Mouse (Mus musculus): ENCODE results near the gene Igf2r. TPM values are rescaled to one million over a fixed set of nuclear protein-coding genes. Genes with fewer than 3 reads are reported as not detected.

The Igf2r gene
- polyA plus RNA-seq, 1 experiment from 2014 or later: 98.0 TPM

DNA sequence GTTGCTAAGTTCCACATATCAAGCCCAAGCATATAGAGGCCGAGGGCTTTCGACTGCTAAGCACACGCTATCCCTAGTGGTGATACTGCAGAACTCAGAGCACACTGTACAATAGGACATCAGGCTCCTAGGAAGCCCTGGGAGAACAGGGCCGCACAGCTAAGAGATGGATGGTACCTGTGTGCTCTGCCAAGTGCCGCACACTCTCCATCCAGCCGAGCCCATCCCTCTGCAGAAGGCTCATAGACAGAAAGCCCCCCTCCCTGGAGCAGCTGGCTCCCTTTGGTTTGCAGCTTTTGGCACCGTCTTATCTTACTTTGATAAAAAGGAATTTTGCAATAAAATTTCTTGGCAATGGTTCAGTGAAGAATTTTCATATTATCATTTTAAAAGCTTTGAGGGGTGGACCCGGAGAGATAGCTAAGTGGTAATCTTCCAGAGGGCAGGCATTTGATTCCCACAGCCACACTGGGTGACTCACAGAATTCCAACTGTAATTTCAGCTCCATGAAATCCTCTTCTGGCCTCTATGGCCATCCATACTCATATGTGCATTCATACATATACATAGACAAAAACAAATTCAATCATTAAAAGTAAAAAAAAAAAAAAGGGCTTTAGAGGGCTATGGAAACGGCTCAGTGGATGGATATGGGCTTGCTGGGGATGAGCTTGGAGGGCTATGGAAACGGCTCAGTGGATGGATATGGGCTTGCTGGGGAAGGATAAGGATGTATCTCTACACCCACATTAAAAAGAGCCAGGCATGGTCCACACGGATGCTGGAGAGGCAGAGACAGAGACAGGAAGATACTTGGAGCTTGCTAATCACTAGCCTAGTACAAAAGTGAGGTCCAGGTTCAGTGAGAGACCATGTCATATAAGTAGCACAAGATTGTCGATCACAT, 30.2 kb upstream of the Igf2r start:
- H3K9me3 ChIP-seq (replicated peaks; ENCODE audit: control insufficient read depth, low read length): no peaks in the 10 kb centered on the region
- peaks cover 39% of the 10 kb centered on the region for H3K4me1 ChIP-seq (ENCODE audit: control insufficient read depth, insufficient read depth, low read length)
- peak; percentile 80 for ATAC-seq (replicated peaks; ENCODE audit: extremely low read depth, insufficient read depth, low FRiP score)
- no peak overlapping the region; the same call in 1 of the 2 replicates for H3K9ac ChIP-seq (ENCODE audit: low read length)
- 35% methylated on average over 12 of the region's 12 CpGs for WGBS
- no peak overlapping the region for H3K4me3 ChIP-seq (ENCODE audit: low read length)
- H3K4me2 ChIP-seq (ENCODE audit: low read depth, low read length): no peak overlapping the region
- H3K36me3 ChIP-seq (ENCODE audit: control insufficient read depth, insufficient read depth): no peaks in the 10 kb centered on the region
- no peaks in the 10 kb centered on the region for H3K27me3 ChIP-seq (ENCODE audit: control insufficient read depth, insufficient read depth, low read length)
- peak overlapping the region; percentile 91 for H3K27ac ChIP-seq (ENCODE audit: low read length)

GRCm38 (mm10) chr17:12798571-12798970, 29.1 kb upstream of the Igf2r start:
- Histone ChIP-seq H3K36me3 (ENCODE audit: control insufficient read depth, insufficient read depth) (no peaks in the 10 kb centered on the region), H3K4me2 (ENCODE audit: low read depth, low read length) (no peak overlapping the region), H3K27me3 (ENCODE audit: control insufficient read depth, insufficient read depth, low read length) (no peaks in the 10 kb centered on the region), H3K9me3 (replicated peaks; ENCODE audit: control insufficient read depth, low read length) (no peaks in the 10 kb centered on the region), H3K9ac (ENCODE audit: low read length) (no peak overlapping the region), H3K27ac (ENCODE audit: low read length) (peak overlapping the region; percentile 91), H3K4me1 (ENCODE audit: control insufficient read depth, insufficient read depth, low read length) (peaks cover 50% of the 10 kb centered on the region), H3K4me3 (ENCODE audit: low read length) (no peak overlapping the region)
- WGBS: 79% methylated on average over 3 of the region's 3 CpGs
- no peak for ATAC-seq (replicated peaks; ENCODE audit: extremely low read depth, insufficient read depth, low FRiP score)

DNA sequence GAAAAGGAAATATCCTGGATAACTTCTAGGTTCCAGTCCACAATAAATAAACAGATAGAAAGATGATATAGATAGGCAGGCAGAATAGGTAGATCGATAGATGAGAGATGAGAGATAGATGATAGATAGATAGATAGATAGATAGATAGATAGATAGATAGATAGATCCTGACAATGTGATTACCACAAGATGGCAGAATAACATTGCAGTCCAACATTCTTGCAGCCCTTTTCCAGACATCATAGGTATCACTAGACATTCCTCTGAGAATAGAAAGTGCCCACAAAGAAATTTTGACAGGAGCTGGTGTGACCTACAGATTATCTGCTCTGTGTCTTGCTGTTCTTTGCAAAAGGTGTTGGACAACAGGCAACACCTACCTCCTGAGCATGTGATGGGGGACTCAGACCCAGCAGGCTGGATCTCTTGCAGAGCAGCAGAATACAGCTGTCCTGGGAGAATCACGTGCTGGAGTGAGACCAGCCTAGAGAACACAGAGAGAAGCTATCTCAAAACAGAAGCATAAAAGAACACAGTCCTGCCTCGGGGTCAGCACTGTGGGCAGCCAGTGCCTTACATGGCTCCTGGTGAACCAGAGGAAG, 28.1 kb upstream of the Igf2r start:
- H3K36me3 ChIP-seq (ENCODE audit: control insufficient read depth, insufficient read depth): no peaks in the 10 kb centered on the region
- ATAC-seq (replicated peaks; ENCODE audit: extremely low read depth, insufficient read depth, low FRiP score): peak; percentile 56
- H3K9ac ChIP-seq (ENCODE audit: low read length): no peak overlapping the region; the same call in 1 of the 2 replicates
- no peaks in the 10 kb centered on the region for H3K27me3 ChIP-seq (ENCODE audit: control insufficient read depth, insufficient read depth, low read length)
- peak overlapping the region; percentile 91 for H3K27ac ChIP-seq (ENCODE audit: low read length)
- no peak overlapping the region for H3K4me3 ChIP-seq (ENCODE audit: low read length)
- H3K4me2 ChIP-seq (ENCODE audit: low read depth, low read length): no peak overlapping the region
- WGBS: 31% methylated on average over 3 of the region's 3 CpGs
- H3K9me3 ChIP-seq (replicated peaks; ENCODE audit: control insufficient read depth, low read length): no peaks in the 10 kb centered on the region
- H3K4me1 ChIP-seq (ENCODE audit: control insufficient read depth, insufficient read depth, low read length): peaks cover 60% of the 10 kb centered on the region

DNA sequence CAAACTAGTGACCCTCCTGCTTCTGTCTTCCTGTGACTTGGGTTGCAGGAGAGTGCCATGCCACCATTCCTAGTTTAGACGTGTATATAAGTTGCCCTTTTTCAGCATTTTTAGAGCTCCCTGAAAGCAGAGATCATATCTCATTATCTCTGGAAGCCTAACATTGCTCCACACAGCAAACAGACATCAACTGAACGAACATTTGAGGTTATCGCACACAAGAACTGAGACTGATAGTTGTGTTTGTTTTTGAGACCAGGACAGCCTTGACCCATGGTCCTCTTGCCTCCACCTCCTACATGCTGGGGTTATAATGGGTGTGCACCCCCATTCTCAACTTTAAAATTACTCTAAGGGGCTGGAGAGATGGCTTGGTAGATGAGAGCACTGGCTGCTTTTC, 27.2 kb upstream of the Igf2r start:
- Histone ChIP-seq H3K9ac (ENCODE audit: low read length) (no peak overlapping the region), H3K4me3 (ENCODE audit: low read length) (no peak overlapping the region), H3K27ac (ENCODE audit: low read length) (peak overlapping the region; percentile 38), H3K4me1 (ENCODE audit: control insufficient read depth, insufficient read depth, low read length) (peaks cover 68% of the 10 kb centered on the region), H3K27me3 (ENCODE audit: control insufficient read depth, insufficient read depth, low read length) (no peaks in the 10 kb centered on the region), H3K4me2 (ENCODE audit: low read depth, low read length) (no peak overlapping the region), H3K36me3 (ENCODE audit: control insufficient read depth, insufficient read depth) (no peaks in the 10 kb centered on the region), H3K9me3 (replicated peaks; ENCODE audit: control insufficient read depth, low read length) (no peaks in the 10 kb centered on the region)
- 62% methylated on average over 3 of the region's 3 CpGs for WGBS
- no peak for ATAC-seq (replicated peaks; ENCODE audit: extremely low read depth, insufficient read depth, low FRiP score)

- Histone ChIP-seq H3K27me3 (ENCODE audit: control insufficient read depth, insufficient read depth, low read length) (no peaks in the 10 kb centered on the region), H3K4me3 (ENCODE audit: low read length) (no peak overlapping the region), H3K9me3 (replicated peaks; ENCODE audit: control insufficient read depth, low read length) (no peaks in the 10 kb centered on the region), H3K27ac (ENCODE audit: low read length) (peak overlapping the region; percentile 91), H3K4me2 (ENCODE audit: low read depth, low read length) (peak overlapping the region; percentile 8; the same call in 1 of the 2 replicates), H3K36me3 (ENCODE audit: control insufficient read depth, insufficient read depth) (peaks cover under 1% of the 10 kb centered on the region; the same call in 1 of the 2 replicates), H3K4me1 (ENCODE audit: control insufficient read depth, insufficient read depth, low read length) (peaks cover 79% of the 10 kb centered on the region), H3K9ac (ENCODE audit: low read length) (peak overlapping the region; percentile 4)
- peak; percentile 21 for ATAC-seq (replicated peaks; ENCODE audit: extremely low read depth, insufficient read depth, low FRiP score)
- 6% methylated on average over 8 of the region's 8 CpGs for WGBS
Observed at GRCm38 (mm10) chr17:12793660-12794406, 24.4 kb upstream of the Igf2r start.

DNA sequence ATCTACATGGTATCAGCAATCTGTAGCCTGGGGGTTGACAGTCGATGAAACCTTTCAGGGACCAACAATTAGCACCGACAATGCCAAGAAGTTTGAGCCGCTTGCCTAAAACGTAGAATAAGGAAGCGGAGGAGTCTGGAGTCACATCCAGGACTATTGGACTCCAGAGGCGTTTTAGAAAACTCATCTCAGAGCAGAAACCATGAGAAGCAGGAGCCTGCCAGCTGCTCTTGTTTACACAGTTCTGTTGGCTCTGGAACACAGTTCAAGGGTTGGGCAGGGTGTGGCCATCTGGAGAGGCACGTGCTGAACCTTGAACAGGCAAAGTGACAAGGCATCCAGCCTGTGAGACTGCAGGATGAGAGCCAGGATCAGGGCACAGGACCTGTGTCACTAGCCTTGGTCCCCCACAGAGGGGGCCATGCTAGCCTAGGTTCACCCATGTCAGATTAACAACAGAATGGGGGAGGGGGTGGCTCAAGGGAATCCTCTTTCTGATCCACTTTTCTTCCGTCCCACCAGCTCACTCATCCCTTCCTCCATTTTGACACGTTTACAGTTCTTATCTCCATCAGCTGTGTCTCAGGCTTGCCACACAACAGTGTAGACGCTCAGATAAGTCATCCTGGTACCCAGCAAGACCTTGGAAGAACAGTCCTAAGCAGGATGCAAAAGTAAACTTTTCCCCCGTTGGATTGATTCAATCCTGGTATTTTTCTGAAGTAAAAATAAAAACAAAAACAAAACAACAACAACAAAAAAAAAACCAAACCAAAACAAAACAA, 23.1 kb upstream of the Igf2r start:
- WGBS: 39% methylated on average over 11 of the region's 11 CpGs
- Histone ChIP-seq H3K27ac (ENCODE audit: low read length) (peak overlapping the region; percentile 91), H3K36me3 (ENCODE audit: control insufficient read depth, insufficient read depth) (peaks cover 11% of the 10 kb centered on the region), H3K9me3 (replicated peaks; ENCODE audit: control insufficient read depth, low read length) (peaks cover 4% of the 10 kb centered on the region; the same call in 1 of the 2 replicates), H3K4me3 (ENCODE audit: low read length) (no peak overlapping the region), H3K4me1 (ENCODE audit: control insufficient read depth, insufficient read depth, low read length) (peaks cover 67% of the 10 kb centered on the region), H3K9ac (ENCODE audit: low read length) (0 out of 2 replicates have a peak overlapping the region, but pooled peaks have one; percentile 30), H3K4me2 (ENCODE audit: low read depth, low read length) (0 out of 2 replicates have a peak overlapping the region, but pooled peaks have one; percentile 5), H3K27me3 (ENCODE audit: control insufficient read depth, insufficient read depth, low read length) (no peaks in the 10 kb centered on the region)
- peak; percentile 20 for ATAC-seq (replicated peaks; ENCODE audit: extremely low read depth, insufficient read depth, low FRiP score)

- Histone ChIP-seq H3K4me1 (ENCODE audit: control insufficient read depth, insufficient read depth, low read length) (peaks cover 65% of the 10 kb centered on the region), H3K27ac (ENCODE audit: low read length) (peak overlapping the region; percentile 94), H3K9ac (ENCODE audit: low read length) (peak overlapping the region; percentile 58), H3K36me3 (ENCODE audit: control insufficient read depth, insufficient read depth) (peaks cover 13% of the 10 kb centered on the region), H3K4me3 (ENCODE audit: low read length) (no peak overlapping the region), H3K27me3 (ENCODE audit: control insufficient read depth, insufficient read depth, low read length) (no peaks in the 10 kb centered on the region), H3K9me3 (replicated peaks; ENCODE audit: control insufficient read depth, low read length) (peaks cover 4% of the 10 kb centered on the region; the same call in 1 of the 2 replicates), H3K4me2 (ENCODE audit: low read depth, low read length) (peak overlapping the region; percentile 8; the same call in 1 of the 2 replicates)
- WGBS: 8% methylated on average over 4 of the region's 4 CpGs
- ATAC-seq (replicated peaks; ENCODE audit: extremely low read depth, insufficient read depth, low FRiP score): peak; percentile 12
Observed at GRCm38 (mm10) chr17:12791420-12791819, 22.0 kb upstream of the Igf2r start.

DNA sequence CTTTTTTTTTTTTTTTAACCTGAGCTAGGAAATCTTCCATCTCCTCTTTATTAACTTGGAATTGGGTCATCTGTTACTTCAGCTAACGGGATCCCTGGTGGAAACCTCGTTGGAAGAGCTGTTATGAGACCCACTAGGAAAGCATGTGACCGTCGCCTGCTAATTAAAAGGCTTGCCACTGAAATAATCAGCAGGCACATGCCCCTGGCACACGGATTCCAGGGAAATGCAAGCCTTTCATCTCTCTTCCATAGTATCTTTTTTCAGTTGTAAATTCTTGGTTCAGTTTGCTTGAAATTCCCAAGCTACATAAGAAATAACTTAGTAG, 21.6 kb upstream of the Igf2r start:
- no peak overlapping the region for H3K4me3 ChIP-seq (ENCODE audit: low read length)
- H3K27ac ChIP-seq (ENCODE audit: low read length): peak overlapping the region; percentile 94
- peak overlapping the region; percentile 8; the same call in 1 of the 2 replicates for H3K4me2 ChIP-seq (ENCODE audit: low read depth, low read length)
- 10% methylated on average over 5 of the region's 5 CpGs for WGBS
- no peaks in the 10 kb centered on the region for H3K27me3 ChIP-seq (ENCODE audit: control insufficient read depth, insufficient read depth, low read length)
- H3K9ac ChIP-seq (ENCODE audit: low read length): peak overlapping the region; percentile 58
- H3K9me3 ChIP-seq (replicated peaks; ENCODE audit: control insufficient read depth, low read length): peaks cover 4% of the 10 kb centered on the region; the same call in 1 of the 2 replicates
- H3K4me1 ChIP-seq (ENCODE audit: control insufficient read depth, insufficient read depth, low read length): peaks cover 69% of the 10 kb centered on the region
- H3K36me3 ChIP-seq (ENCODE audit: control insufficient read depth, insufficient read depth): peaks cover 13% of the 10 kb centered on the region
- ATAC-seq (replicated peaks; ENCODE audit: extremely low read depth, insufficient read depth, low FRiP score): peak; percentile 1; the same call in 1 of the 2 replicates

Measured in heart, embryonic 16.5 days (tissue).